Mouse (Mus musculus) retina, embryonic 14.5 days (tissue): ENCODE results near the gene Slc25a28.

Experiments
- DNase-seq: peaks from one replicate; pipeline ENCODE4 v3.0.0-alpha.2; 2015; ENCODE audit warnings: low spot score

The Slc25a28 gene

GRCm38 (mm10) chr19:43675525-43676400 lies 1.1 kb upstream of the Slc25a28 start:
- DNase-seq, result peak; percentile 59

DNA sequence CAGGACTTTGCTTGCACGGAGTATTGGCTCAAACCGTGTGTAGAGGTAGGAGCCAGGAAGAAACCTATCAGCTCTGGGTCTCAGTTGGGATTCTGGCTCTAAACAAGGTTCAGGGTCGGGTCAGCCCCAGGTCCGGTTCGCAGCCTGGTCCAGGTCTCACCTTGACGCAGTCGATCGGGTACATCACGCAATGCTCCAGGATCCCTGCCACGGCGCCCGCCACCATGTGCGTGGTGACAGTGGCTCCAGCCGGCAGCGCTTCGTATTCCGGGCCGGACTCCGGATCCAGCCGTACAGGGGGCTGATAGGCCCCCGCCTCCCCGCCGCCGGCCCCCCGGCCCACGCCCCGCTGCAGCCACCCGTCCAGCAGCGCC lies 378 bp downstream of the Slc25a28 start:
- DNase-seq, result no peak

GRCm38 (mm10) chr19:43673513-43674315 lies 967 bp downstream of the Slc25a28 start:
- DNase-seq, result no peak

DNA sequence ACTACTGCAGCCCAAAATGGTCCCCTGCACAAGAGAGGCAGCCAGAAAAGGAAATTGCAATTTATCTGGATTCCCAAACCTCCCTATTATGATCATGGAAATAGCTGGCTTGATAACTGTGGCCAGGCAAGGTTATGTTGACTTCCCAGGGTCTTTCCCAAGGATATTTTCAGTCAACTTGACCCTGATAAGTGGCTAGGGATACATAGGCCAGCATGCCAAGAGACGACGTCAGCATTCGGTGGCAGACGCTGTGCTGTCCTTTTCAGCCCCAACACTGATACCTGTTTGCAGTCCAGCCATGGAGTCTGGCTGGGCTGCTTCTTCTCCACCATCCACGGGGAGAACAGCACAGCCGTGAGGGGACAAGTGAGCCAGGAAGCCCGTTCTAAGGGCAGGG lies 3.6 kb downstream of the Slc25a28 start:
- no peak for DNase-seq

- no peak for DNase-seq
Measured at GRCm38 (mm10) chr19:43669136-43669759, 5.4 kb downstream of the Slc25a28 start.

DNA sequence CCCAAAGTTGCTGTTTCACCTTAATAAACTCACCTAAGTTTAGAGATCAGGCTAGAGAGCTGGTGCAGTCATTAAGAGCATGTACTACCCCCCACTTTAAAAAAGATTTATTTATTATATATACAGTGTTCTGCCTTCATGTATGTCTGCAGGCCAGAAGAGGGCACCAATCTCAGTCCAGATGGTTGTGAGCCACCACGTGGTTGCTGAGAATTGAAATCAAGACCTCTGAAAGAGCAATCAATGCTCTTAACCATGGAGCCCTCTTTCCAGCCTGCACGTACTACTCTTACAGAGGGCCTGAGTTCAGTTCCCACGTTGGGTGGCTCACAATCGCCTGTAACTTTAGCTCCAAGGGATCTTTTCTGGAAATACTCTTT lies 7.3 kb downstream of the Slc25a28 start:
- DNase-seq, result peak; percentile 35

DNA sequence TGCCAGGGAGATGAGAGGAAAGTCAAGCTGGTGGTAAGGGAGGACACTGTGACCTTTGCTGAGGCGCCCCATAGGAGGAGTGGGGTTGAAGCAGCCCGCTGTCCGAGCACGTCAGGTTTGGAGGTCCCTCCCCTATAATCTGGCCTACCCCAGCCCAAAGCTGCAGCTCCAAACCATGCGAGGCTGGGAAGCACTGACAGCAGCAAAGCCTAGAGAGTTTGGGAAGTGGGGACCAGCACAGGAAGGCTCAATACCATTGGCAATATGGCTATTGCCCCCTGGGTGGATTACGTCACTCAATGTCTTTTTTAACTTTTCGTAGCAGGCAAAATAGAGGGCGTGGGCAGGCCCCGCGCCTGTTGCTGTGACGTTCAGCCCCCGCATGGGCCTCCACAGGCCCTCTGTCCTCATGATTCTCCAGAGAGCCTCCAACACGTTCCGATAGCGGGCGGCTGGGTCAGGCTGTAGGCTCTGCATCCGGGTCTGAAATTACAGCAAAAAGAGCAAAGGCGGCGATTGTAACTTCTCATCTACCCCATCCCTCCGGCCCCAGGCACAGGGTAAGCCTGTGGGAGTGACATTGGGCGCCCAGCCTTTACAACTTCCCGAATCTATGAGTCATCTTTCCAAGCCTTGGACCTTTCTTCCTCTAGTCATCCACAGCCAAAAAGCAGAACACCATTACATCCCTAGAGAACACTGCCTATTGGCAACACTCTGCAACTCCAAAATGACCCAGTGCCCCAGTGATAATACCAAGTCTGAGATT lies 7.8 kb downstream of the Slc25a28 start:
- no peak for DNase-seq

DNA sequence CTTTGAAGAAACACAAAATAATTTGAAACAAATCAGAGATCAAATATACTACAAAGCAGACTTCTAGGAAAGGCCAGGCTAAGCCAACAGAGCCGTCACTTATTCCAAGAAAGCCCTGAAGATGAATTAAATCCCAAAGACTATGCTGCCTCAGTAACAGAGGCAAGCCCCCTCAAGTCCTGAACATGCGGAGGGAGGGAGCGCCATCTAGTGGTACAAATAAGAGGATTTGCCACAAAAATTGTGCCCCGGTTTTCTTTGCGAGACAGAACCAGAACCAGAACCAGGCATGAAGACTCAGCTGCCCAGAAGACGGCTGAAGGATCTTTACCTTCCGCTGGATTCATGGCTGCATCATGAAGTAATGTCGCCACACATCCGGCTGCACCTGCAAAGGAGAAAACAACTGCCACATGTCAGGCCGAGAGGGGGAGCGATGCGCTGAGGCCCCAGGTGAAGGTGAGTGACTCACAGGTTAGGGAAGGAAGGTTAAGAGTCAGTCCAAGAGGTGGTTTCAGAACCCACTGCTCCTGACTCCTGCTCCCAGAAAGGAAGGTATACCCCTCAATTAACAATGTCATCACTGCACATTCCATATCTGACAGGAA lies 9.1 kb downstream of the Slc25a28 start:
- peak; percentile 75 for DNase-seq

- no peak for DNase-seq
Measured at GRCm38 (mm10) chr19:43663471-43663870, 11.2 kb downstream of the Slc25a28 start.

DNA sequence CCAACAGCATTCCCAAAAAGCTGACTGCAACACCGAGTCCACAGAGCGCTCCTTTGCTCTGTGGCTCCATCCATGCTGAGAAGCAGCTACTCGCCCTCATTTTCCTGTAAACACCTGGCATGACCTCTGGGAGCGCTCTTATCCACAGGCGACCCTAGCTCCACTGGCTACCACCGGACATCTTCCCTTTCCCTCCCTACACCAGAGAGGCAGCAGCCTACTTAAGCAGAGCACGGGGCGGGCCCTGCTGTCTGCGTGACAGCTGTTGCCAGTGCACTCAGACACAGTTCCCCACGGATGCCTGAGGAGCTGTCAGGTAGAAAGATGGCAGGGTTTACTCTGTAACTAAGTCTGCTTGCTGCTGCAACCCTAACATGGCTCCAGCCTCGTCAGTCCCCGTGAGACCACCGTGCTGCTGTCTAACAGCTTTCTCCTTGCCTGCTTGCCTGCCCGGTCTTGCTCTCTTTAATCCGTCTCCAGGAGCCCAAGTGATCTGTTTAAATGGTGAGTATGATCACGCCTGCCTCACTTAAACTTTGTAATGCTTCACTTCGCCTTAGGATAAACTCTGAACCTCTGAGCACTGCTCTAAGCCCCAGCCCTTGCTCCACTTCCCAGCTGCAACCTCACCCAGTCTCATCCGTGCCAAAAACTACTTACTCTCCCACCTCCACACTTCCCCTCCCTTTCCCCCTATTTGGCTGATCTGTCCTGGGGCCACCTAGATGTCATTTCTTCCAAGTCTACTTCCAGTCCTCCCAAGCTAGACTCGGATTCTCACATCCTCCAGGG lies 12.3 kb downstream of the Slc25a28 start:
- DNase-seq, result peak; percentile 49

DNA sequence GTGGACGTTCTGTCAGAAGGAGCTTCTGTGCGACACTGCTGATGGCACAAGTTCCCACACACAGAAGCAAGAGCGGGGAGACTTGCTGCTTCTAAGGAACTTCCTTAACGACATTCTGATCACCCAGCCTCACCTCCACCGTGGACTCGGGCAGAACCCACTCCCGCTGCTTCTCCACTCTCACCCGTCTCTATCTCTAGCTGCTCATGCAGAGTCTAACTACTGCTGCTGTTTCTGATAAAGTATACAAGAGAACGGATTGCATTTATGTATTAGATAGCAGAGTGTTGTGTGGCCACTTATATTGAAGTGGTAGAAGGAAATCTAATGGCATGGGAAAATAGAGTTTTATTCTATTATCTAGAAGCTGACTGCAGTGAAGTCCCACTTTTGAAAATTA lies 13.9 kb downstream of the Slc25a28 start:
- no peak for DNase-seq

DNA sequence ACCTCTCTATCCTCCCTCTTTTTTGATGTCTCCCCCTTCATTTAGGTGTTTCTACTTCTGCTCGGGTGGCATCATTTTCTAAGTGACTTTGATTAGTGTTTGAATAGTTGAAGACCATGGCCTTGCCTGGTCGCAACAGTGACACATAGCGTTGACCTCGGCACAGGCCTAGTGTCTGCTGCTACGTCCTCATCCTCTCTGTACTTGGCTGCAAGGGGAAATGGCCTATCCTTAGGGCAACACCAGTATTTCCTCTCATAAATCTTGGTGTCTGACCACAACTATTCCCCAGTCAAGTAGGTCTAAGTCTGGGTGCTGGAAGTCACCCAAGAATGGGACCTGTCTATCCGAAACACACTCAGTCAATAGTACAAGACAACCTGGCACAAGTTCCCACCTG lies 15.0 kb downstream of the Slc25a28 start:
- no peak for DNase-seq

DNA sequence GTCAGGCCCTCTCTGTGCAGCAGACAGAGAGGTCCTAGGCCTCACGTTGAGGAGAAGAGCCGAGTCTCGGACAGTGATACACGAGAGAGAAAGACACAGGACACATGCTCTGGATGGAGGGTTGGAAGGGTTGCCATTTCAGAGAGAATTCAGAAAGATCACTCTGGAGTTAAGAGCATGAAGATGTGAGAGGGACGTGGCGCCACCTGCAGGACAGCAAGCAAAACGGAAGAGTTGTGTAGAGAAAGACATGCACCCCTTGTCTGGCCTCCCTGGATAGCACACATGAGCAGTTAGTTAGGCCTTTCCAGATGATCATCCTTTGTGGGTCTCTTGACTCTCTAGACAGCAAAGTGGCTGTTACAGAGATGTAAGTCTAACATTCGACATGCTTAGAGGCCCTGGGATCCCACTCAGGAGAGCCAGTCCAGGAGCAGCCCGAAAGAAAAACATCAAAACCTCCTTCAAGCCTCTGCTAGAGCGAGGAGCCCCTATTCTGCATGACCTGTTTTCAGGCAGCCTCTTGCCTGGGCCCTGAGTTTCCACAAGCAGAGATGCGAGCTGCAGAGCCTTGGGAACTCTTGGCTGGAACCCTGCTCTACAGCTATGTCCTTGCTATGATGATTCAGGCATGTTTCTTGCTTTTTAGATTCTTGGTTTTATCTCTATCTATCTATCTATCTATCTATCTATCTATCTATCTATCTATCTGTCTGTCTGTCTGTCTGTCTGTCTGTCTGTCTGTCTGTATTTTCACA lies 18.8 kb downstream of the Slc25a28 start:
- DNase-seq, result peak; percentile 79

GRCm38 (mm10) chr19:43651241-43651785 lies 23.4 kb downstream of the Slc25a28 start:
- no peak for DNase-seq

DNA sequence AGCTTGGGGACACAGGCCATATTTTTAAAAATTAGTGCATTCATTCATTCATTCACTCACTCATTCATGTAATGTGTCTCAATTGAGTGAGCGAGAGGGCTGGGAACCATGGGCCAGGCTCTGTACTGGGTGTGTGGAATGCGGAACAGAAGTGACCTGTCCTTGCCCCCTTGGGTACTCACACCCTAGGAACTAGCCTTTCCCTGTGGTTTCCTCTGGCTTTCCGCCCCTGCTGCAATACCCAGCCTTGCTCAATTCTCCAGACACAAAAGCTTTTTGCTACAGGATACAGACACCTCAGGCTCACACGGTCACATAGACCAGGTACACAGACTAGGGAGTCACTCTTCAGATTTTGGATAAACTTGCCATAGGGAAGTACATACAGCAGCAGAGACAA lies 26.3 kb downstream of the Slc25a28 start:
- no peak for DNase-seq

- no peak for DNase-seq
Measured at GRCm38 (mm10) chr19:43647261-43647660, 27.4 kb downstream of the Slc25a28 start.

DNA sequence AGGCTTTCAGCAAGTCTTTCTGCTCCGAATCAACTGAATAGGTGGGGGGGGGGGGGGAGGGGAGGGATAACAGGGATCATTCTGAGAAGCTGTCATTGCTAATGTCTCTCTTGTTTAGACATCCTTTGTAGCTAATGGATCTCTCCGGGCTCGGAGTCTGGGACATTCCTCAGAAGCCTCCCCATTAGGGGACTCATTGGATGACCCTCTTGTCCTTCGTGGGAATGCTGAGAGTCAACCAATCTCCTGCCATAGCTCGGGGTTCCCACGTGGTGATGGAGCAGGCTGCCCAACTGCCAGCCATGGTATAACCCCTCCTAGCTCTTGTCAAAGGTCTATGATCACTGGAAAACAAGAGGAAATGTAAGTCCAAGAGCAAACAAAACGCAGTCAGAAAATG lies 27.8 kb downstream of the Slc25a28 start:
- peak; percentile 55 for DNase-seq

DNA sequence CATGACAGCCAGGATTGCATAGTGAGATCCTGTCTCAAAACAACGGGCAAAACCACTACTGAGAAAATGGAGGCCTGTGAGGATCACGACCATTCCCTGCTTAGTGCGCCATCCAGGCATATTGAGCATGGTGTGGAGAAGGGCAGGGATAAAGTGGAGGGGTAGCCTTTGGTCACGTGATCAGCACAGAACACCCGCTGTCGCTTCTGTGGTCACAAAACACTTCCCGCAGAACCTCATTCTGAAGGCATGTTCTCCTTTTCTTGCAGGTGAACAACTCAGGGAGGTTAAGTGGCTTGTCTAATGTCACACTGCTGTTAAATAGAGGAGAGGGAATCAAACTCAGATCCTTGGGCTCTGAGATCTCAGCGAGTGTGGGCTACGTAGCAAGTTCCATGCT lies 29.2 kb downstream of the Slc25a28 start:
- DNase-seq, result no peak

- no peak for DNase-seq
Measured at GRCm38 (mm10) chr19:43642843-43643242, 31.8 kb downstream of the Slc25a28 start.

DNA sequence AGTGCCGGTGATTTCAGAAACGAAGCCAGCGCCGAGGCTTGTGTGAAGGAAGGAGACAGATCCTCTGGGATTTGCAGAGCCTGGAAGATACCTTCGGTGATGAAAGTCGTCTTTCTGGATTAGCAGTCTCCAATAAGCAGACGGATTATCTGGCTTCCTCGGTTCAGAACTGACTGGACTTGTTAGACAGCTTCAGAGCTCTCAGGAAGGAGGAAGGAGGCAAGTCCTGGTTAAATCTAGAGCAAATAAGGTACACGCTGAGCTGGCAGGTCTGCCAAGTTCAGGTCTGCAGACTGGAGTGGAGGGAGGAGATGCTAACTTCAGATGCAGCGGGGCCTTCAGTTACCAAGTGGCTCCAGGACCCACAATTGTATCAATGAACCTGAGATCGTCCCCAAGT lies 32.8 kb downstream of the Slc25a28 start:
- no peak for DNase-seq
